19 mouse cellular contexts compared by ENCODE assay signal in the genomic region with DNA sequence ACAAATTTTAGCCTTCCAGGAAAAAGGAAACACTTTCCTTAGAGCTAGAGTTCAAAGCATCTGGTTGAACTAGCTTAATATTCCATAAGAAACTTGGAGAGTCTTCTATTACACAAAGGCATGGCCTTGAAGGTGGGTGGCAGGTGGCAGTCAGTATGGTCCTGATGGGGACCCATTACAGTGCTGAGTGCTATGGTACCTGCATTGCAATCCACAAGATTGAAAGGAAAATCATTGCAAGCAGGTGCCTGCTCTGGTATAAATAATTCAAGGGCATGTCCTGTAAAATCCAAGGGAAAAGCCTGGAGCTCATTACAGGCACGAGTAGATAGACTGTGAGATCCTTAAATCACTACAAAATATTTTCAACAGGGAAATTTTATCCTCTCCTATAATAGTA.
DNase-seq lines count a peak whose midpoint lies in the region; ATAC-seq and TF ChIP-seq lines count a peak whose summit lies in the region.
"Had no signal": no experiment of that assay in that cellular context is flagged by ENCODE, and none has a peak within 500 bp of the region (broad histone marks: within the 10 kb centered on the region; RNA-seq: fewer than 3 reads in every experiment).

No protein-coding gene starts in this region.

- TF ChIP-seq CTCF in brain, embryonic 14.5 days (IDR thresholded peaks at IDR 0.05; ENCODE audit: borderline replicate concordance, extremely low read depth, insufficient read depth, insufficient read length), result no peak

- no peaks in the 10 kb centered on the region for H3K36me3 ChIP-seq in midbrain, embryonic 14.5 days (ENCODE audit: control insufficient read depth, insufficient read depth, low read length)
- H3K36me3 ChIP-seq in midbrain, embryonic 10.5 days, result no peaks in the 10 kb centered on the region
- no peaks in the 10 kb centered on the region for H3K36me3 ChIP-seq in neural tube, embryonic 12.5 days
- no peaks in the 10 kb centered on the region for H3K36me3 ChIP-seq in neural tube, embryonic 15.5 days
- H3K36me3 ChIP-seq in neural tube, embryonic 14.5 days (ENCODE audit: control insufficient read depth, insufficient read depth, low read length), result no peaks in the 10 kb centered on the region
- no peaks in the 10 kb centered on the region for H3K36me3 ChIP-seq in heart, embryonic 11.5 days (ENCODE audit: control insufficient read depth, insufficient read depth, low read length)
- H3K36me3 ChIP-seq: embryonic facial prominence, embryonic 10.5 days; embryonic facial prominence, embryonic 12.5 days; forebrain, embryonic 15.5 days had no signal

- no peak overlapping the region for H3K9ac ChIP-seq in midbrain, embryonic 14.5 days (replicated peaks; ENCODE audit: low read length)
- no peak overlapping the region for H3K9ac ChIP-seq in neural tube, embryonic 12.5 days
- H3K9ac ChIP-seq in neural tube, embryonic 15.5 days (replicated peaks), result no peak overlapping the region
- no peak overlapping the region for H3K9ac ChIP-seq in neural tube, embryonic 14.5 days (replicated peaks; ENCODE audit: low read depth, low read length)
- no peak overlapping the region for H3K9ac ChIP-seq in heart, embryonic 11.5 days (ENCODE audit: low read depth, low read length)
- H3K9ac ChIP-seq: embryonic facial prominence, embryonic 12.5 days; forebrain, embryonic 13.5 days; forebrain, embryonic 15.5 days had no signal

- H3K27ac ChIP-seq in midbrain, embryonic 14.5 days (replicated peaks; ENCODE audit: low read depth, low read length), result no peak overlapping the region
- H3K27ac ChIP-seq in midbrain, embryonic 10.5 days (replicated peaks), result no peak overlapping the region
- H3K27ac ChIP-seq in neural tube, embryonic 12.5 days, result no peak overlapping the region
- H3K27ac ChIP-seq in neural tube, embryonic 15.5 days (replicated peaks), result no peak overlapping the region
- no peak overlapping the region for H3K27ac ChIP-seq in neural tube, embryonic 14.5 days (ENCODE audit: low read depth, low read length)
- H3K27ac ChIP-seq in heart, embryonic 11.5 days (ENCODE audit: low read depth, low read length), result no peak overlapping the region
- H3K27ac ChIP-seq: embryonic facial prominence, embryonic 10.5 days; embryonic facial prominence, embryonic 12.5 days; forebrain, embryonic 13.5 days; forebrain, embryonic 15.5 days had no signal

- no peaks in the 10 kb centered on the region for H3K9me3 ChIP-seq in midbrain, embryonic 14.5 days (ENCODE audit: control insufficient read depth, low read length)
- H3K9me3 ChIP-seq in midbrain, embryonic 10.5 days (replicated peaks), result no peaks in the 10 kb centered on the region
- no peaks in the 10 kb centered on the region for H3K9me3 ChIP-seq in neural tube, embryonic 12.5 days
- H3K9me3 ChIP-seq in neural tube, embryonic 15.5 days (replicated peaks), result no peaks in the 10 kb centered on the region
- no peaks in the 10 kb centered on the region for H3K9me3 ChIP-seq in neural tube, embryonic 14.5 days (ENCODE audit: control insufficient read depth, low read length)
- no peaks in the 10 kb centered on the region for H3K9me3 ChIP-seq in heart, embryonic 11.5 days (replicated peaks; ENCODE audit: control insufficient read depth, low read length)
- H3K9me3 ChIP-seq: embryonic facial prominence, embryonic 10.5 days; embryonic facial prominence, embryonic 12.5 days; forebrain, embryonic 13.5 days; forebrain, embryonic 15.5 days had no signal

- WGBS in midbrain, embryonic 14.5 days, result 39% methylated on average over 1 of the region's 1 CpGs
- 71% methylated on average over 1 of the region's 1 CpGs for WGBS in midbrain, embryonic 10.5 days
- WGBS in neural tube, embryonic 12.5 days, result 54% methylated on average over 1 of the region's 1 CpGs
- WGBS in neural tube, embryonic 15.5 days, result 38% methylated on average over 1 of the region's 1 CpGs
- WGBS in neural tube, embryonic 14.5 days, result 58% methylated on average over 1 of the region's 1 CpGs
- 38% methylated on average over 1 of the region's 1 CpGs for WGBS in heart, embryonic 11.5 days (ENCODE audit: insufficient replicate concordance)

- H3K4me2 ChIP-seq in midbrain, embryonic 14.5 days (ENCODE audit: low read length), result no peak overlapping the region
- H3K4me2 ChIP-seq in neural tube, embryonic 12.5 days (replicated peaks), result no peak overlapping the region
- no peak overlapping the region for H3K4me2 ChIP-seq in neural tube, embryonic 15.5 days
- no peak overlapping the region for H3K4me2 ChIP-seq in neural tube, embryonic 14.5 days (ENCODE audit: low read depth, low read length)
- H3K4me2 ChIP-seq in heart, embryonic 11.5 days, result no peak overlapping the region
- H3K4me2 ChIP-seq: embryonic facial prominence, embryonic 12.5 days; forebrain, embryonic 13.5 days; forebrain, embryonic 15.5 days had no signal

- no peak for DNase-seq in midbrain, embryonic 14.5 days
- no peak for DNase-seq in midbrain, embryonic 10.5 days (ENCODE audit: low spot score)
- DNase-seq in brain, embryonic 14.5 days (ENCODE audit: low read depth), result peak; percentile 10
- DNase-seq: adrenal gland, adult 2 months; adrenal gland, postnatal 10 days; adrenal gland, postnatal 25 days; cerebellum, adult 11-12 months; cerebellum, adult 2 months; cerebellum, adult 9-10 months; cerebellum, postnatal 10 days; cerebellum, postnatal 25 days had no signal

- H3K27me3 ChIP-seq in midbrain, embryonic 14.5 days (ENCODE audit: control insufficient read depth, insufficient read depth, low read length), result no peaks in the 10 kb centered on the region
- H3K27me3 ChIP-seq in midbrain, embryonic 10.5 days (ENCODE audit: low read depth, poor library complexity, severe bottlenecking), result no peaks in the 10 kb centered on the region
- no peaks in the 10 kb centered on the region for H3K27me3 ChIP-seq in neural tube, embryonic 12.5 days (replicated peaks)
- no peaks in the 10 kb centered on the region for H3K27me3 ChIP-seq in neural tube, embryonic 15.5 days (replicated peaks)
- no peaks in the 10 kb centered on the region for H3K27me3 ChIP-seq in neural tube, embryonic 14.5 days (ENCODE audit: control insufficient read depth, insufficient read depth, low read length)
- no peaks in the 10 kb centered on the region for H3K27me3 ChIP-seq in heart, embryonic 11.5 days (ENCODE audit: control insufficient read depth, insufficient read depth, low read length)
- H3K27me3 ChIP-seq: embryonic facial prominence, embryonic 12.5 days; forebrain, embryonic 13.5 days; forebrain, embryonic 15.5 days had no signal

- H3K4me1 ChIP-seq in midbrain, embryonic 14.5 days (ENCODE audit: control insufficient read depth, insufficient read depth, low read length), result no peaks in the 10 kb centered on the region; the same call in 1 of the 2 replicates
- no peaks in the 10 kb centered on the region for H3K4me1 ChIP-seq in midbrain, embryonic 10.5 days
- no peaks in the 10 kb centered on the region for H3K4me1 ChIP-seq in neural tube, embryonic 12.5 days
- H3K4me1 ChIP-seq in neural tube, embryonic 15.5 days, result no peaks in the 10 kb centered on the region
- H3K4me1 ChIP-seq in neural tube, embryonic 14.5 days (ENCODE audit: control insufficient read depth, insufficient read depth, low read length), result no peaks in the 10 kb centered on the region
- H3K4me1 ChIP-seq in heart, embryonic 11.5 days (ENCODE audit: control insufficient read depth, insufficient read depth, low read length), result no peaks in the 10 kb centered on the region
- H3K4me1 ChIP-seq: embryonic facial prominence, embryonic 10.5 days; embryonic facial prominence, embryonic 12.5 days; forebrain, embryonic 13.5 days; forebrain, embryonic 15.5 days had no signal

- no peak overlapping the region for H3K4me3 ChIP-seq in midbrain, embryonic 14.5 days (replicated peaks; ENCODE audit: low read depth, low read length)
- H3K4me3 ChIP-seq in midbrain, embryonic 10.5 days, result no peak overlapping the region
- H3K4me3 ChIP-seq in neural tube, embryonic 12.5 days, result no peak overlapping the region
- H3K4me3 ChIP-seq in neural tube, embryonic 15.5 days (replicated peaks), result no peak overlapping the region
- no peak overlapping the region for H3K4me3 ChIP-seq in neural tube, embryonic 14.5 days (ENCODE audit: low read depth, low read length)
- H3K4me3 ChIP-seq in heart, embryonic 11.5 days (ENCODE audit: low read depth, low read length), result no peak overlapping the region
- H3K4me3 ChIP-seq: embryonic facial prominence, embryonic 10.5 days; embryonic facial prominence, embryonic 12.5 days; forebrain, embryonic 13.5 days; forebrain, embryonic 15.5 days had no signal

- TF ChIP-seq POLR2A in brain, embryonic 14.5 days (IDR thresholded peaks at IDR 0.05; ENCODE audit: borderline replicate concordance, extremely low read depth, insufficient read depth, insufficient read length, poor library complexity, severe bottlenecking), result no peak

- ATAC-seq in midbrain, embryonic 14.5 days (ENCODE audit: low FRiP score, low TSS enrichment), result peak; percentile 34; the same call in 1 of the 2 replicates
- ATAC-seq in neural tube, embryonic 12.5 days (ENCODE audit: low FRiP score, low read depth), result peak; percentile 68; the same call in 1 of the 2 replicates
- ATAC-seq in neural tube, embryonic 15.5 days (ENCODE audit: low FRiP score), result no peak
- 0 out of 2 replicates have a peak, but pooled peaks have one; percentile 24 for ATAC-seq in neural tube, embryonic 14.5 days (ENCODE audit: low read depth)
- no peak for ATAC-seq in heart, embryonic 11.5 days (replicated peaks; ENCODE audit: insufficient number of reproducible peaks, low FRiP score, low TSS enrichment)
- ATAC-seq: forebrain, embryonic 13.5 days; forebrain, embryonic 15.5 days had no signal

Comparison
In these comparisons a context has a peak if more than half of its experiments do, and no peak if none do; other contexts are left out.
1. ATAC-seq: peak in midbrain, embryonic 14.5 days (single experiment), neural tube, embryonic 12.5 days (single experiment) and neural tube, embryonic 14.5 days (single experiment); none in neural tube, embryonic 15.5 days (single experiment) and heart, embryonic 11.5 days (single experiment).